Mouse (Mus musculus) adrenal gland, adult 2 months (tissue): ENCODE data around the gene Cep57l1. TPM values are rescaled to one million over a fixed set of nuclear protein-coding genes. Genes with fewer than 3 reads are reported as not detected.

Source experiments
- DNase-seq: peaks from one replicate; pipeline ENCODE4 v3.0.0; 2021
- polyA plus RNA-seq: library from polyadenylated mRNA; depleted of rRNA; stranded (reverse); fragments of >200 nt; gene quantifications from 2 replicates; pipeline ENCODE4 v1.2.3, GENCODE M21; 2012
- total RNA-seq, 2 experiments: library from RNA; stranded (reverse); gene quantifications; 2 replicates each; pipeline ENCODE4 v1.2.3; 2021

The Cep57l1 gene
- total and polyA plus RNA-seq, 3 experiments = 0.22 to 7.2 (median 4.5) TPM

DNA sequence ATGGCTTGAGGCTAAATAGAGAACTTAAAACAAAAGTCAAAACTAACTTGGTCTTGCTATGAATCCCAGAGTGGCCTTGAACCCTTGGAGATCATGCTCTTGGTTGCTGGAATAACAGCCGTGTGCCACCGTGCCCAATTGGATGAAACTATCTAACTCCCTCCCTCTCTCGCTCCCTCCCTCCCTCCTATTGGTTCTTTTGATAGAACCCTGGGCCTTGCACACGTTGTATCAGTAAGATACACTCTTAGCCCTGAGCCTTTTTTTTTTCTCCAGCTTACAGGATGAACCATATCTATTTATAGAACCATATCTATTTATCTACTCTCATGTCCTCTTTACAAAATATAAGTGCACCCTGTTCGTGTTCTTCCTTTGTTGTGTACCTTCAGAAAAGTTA, 6.8 kb upstream of the Cep57l1 start:
- no peak for DNase-seq

DNA sequence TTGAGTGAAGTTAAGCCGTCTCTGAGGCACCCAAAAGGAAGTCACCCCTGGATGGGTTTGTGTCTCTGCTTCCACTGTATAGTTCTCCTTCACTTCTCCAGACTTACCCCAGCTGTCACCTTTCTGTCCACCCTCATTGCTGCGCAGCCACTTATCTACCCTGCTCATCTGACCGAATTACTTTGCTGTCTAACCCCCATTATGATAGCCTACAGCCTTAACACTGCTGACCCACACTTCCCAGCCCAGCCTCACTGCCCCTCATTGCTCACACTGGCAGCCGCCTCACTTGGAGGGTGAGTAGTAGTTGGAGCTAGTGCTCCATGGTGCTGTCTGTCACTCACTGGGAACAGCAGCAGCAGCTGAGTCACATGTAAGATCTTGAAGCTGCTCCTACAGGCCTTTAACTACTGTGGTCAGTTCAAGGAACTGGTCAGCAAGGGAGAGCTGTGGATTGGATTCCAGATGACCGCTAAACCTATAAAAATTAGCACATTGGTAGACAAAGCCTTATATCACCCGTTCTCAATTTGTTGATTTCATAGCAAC, 4.7 kb upstream of the Cep57l1 start:
- no peak for DNase-seq

DNA sequence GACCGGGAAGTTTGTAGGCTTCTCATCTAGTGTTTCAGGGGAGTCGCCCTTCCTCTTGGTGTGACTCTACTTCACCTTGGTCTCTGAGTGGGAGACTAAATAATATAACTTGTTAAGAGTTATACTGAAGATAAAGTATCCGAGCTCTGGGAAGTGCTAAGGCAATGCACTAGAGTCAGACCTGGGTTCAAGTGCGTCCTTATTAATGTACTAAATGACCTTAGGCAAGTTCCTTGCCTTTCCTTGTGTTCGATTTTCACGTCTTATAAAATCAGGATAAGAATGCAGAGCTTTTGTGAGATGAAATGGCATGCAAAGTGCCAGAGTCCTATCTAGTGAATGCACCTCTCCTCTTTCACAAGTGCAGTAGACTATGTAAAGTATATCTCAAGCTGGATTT, 2.9 kb upstream of the Cep57l1 start:
- DNase-seq = no peak

DNA sequence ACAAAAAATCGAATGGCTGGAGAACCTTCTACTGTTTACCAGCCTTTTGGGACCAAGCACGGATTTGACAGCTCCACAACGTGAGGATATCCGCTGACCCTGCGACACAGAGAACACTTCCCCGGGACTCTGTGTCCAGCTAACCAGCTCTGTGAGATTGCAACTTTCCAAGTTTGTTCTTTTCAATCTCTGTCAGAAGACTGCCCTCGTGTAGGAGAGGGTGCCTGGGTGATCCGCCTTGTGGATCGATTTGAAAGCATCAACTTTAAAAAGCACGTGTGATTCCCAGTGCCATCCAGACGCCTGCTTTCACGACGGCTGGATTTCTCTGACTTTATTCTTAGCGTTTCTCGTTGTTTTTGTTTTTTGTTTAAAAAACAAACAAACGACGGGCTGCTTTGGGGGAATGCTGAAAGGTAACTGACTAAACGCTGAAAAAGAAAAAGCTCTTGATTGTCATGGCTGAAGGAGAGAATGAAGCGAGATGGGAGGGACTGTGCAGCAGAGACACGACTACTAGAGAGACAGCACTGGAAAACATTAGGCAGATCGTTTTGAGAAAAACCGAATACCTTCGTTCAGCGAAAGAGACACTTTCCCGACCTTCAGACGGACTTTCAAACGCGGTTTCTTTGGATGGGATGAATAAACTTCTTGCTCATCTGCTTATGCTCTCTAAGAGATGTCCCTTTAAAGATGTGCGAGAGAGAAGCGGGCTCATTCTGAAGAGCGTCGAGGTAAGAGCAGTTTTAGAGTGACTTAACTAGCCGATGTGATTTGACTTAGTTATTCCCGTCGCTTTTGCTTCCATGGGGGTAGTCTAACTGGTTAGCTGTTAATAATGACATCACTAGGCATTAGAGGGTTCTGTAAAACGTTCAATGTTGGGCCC, 1.1 kb upstream of the Cep57l1 start:
- DNase-seq = peak; percentile 16

DNA sequence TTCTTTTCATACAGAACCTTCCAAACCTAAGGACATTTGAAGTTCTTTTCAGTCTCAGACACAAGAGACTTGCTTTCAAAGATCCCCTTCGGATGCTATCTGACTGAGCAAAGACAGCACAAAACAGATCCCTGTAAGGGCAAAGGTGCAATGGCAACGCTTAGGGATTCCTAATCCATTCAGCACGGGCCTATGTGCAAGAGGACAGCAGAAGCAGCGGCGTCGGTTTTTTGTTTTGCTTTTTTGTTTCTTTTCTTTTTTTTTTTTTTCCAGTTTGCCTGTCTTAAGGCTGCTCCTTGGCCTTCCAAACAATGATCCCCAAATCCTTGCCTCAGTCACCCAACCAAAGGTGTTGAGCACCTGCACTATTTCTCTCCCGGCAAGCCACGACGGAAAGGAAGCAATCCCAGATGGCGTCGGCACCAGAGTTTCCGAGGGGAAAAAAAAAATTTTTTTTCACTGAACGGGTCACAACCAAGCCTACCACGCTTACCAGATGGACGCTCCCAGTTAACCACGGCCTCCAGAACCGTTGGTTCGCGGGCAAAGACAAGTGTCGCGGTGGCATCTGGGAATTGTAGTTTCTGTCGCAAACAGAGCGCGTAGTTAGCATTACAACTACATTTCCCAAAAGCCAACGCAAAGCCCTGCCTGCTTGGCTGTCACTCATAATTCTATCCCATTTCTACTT, 446 bp downstream of the Cep57l1 start:
- peak; percentile 90 for DNase-seq

DNA sequence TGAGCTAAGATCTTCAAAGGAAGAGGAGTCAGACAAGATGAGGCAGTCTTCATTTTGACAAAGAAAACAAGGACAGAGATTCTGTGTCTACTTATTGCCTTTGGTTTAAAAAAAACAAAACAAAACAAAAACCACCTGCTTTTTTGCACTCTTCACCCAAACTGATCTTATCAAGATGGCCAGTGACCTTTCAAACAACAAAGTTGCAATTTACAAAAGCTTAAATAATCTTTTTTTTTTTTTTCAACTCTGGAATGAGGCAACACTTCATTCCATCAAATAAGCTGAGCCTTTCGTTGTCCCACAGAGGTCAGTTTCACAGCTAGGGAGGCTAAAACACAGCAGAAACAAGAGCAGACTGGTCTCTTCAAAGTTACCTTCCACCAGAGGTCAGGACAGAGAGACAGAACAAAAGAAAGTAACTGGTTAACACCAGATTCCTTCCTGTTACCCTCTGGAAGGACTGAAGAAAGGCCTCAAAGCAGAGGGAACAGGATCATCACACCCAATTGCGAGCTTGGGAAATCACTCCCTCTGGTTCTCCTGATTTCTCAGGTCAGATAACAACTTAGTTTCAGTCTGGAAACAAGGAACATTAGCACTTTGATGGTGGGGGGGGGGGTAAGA, 3.8 kb downstream of the Cep57l1 start:
- DNase-seq = no peak

DNA sequence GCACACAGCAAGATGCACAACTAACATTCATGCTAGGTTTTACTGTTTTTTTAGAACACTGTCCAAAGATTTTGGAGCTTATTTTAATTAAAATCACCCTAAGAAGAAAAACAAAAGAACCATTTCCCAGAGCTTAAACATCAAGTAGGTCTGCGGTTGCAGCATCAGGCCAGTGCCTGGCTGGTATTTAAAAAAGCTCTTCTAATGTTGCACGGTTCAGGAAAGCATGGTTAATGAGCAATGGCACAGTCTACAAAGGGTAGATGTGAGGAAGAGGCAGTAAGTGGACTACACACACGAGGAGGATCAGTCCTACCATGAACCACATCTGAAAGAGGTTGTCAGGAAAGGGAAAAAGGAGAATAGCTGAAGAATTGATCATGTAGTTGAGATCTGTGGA, 5.0 kb downstream of the Cep57l1 start:
- no peak for DNase-seq

DNA sequence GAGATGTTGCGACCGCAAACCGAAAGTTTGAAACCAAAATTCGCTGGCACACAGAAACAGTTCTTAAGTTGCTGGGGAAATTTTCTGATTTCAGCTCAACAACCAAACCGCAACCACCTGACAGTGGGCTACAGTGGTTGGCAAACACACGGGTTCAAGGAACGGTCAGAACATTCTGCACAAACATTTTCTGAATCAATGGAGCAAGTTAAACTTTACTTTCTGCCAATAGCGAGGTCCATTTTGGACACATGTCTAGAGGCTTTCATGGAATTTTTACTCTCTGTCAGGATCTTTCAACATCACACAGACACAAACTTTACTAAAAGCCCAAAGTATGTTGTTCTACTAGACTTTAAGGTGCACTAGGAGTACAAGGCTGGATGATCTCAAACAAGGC, 6.2 kb downstream of the Cep57l1 start:
- DNase-seq = no peak

DNA sequence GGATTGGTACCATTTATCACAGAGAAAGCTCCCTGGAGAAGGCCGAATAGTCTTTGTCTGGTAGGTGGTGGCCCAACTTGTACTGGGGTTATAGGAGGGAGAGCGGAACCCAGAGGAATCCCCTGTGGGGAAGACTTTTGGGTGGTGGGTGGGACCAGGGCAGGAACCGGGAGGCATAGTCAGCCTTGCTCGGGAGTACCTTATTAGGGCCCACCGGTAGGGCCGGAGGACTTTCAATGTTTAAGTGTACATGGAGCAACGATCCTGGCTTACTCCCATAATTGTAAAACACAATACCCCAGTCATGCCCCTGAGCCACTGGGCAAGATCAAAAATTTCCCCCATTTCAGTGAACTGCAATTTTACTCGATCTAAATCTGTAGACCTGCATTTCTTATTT, 12.4 kb downstream of the Cep57l1 start:
- DNase-seq = no peak

DNA sequence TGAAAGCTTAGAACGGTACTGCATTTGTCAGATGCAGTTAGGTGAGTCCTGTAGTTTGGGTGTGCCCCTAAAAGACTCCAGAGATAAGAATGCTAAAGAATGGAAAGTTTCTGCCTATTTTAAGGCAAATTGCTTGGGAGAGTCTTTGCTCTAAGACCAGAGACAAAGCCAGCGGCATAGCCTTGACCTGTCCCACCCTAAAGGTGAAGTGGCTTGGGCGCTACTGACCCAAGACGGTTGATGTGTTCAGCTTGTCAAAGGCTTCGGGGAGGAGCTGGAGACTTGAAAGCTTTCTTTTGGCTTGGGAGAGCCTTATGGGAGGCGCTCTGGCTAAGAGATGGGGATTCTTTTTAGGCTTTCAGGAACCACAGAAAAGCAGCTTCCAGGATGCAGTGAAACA, 17.3 kb downstream of the Cep57l1 start:
- no peak for DNase-seq

DNA sequence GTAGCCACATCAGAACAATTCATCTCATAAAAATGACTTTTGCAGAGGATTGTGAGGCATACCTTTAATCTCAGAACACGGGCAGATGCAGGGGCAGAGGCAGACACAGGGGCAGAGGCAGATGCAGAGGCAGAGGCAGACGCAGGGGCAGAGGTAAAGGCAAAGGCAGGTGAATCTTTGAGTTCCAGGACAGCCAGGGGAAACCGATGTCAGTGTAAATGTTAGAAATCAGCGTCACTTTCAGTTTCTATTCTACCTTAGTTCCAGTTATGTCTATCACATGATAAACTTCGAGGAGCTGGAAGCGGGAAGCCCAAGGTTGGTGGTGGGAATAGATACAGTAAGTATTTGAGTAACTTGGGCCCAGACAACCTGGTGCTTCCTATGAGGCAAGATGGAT, 42.4 kb downstream of the Cep57l1 start:
- no peak for DNase-seq

DNA sequence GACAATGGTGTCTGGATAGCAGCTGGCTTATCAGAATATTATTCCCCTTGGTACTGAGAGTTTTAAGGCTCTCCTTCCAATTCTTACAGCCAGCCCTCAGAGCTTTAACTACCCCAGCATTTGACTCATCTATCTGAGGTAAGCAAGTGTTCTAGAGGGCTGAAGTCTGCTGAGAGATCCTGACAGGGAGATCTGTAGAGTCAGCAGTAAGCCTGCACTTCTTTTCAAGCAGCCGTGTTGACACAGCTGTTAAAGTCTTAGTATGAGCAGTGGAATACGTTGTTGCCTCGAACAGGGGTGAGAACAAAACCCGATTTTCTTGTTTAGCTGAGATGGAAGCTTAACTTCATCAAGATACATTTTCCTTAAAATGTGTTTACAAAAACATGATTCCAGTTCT, 43.4 kb downstream of the Cep57l1 start:
- DNase-seq = no peak

DNA sequence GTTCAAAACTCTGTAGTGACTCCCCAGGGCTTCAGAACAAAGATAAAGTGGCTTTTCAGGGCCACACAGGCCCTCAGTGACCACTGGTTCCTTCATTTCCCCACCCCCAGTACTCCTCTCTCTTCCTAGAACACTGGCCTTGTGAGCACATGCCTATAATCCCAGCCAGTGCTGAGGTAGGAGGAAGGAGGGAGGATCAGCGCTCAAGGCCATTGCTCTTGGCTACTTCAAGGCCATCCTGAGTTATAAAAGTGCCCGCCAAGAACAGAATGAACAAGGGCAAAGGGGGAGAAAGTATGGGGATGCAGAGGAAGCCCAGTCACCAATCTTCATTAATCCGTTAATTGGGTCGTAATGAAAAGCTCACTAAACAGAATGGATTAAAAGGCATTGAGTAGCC, 44.1 kb downstream of the Cep57l1 start:
- DNase-seq = peak; percentile 39

DNA sequence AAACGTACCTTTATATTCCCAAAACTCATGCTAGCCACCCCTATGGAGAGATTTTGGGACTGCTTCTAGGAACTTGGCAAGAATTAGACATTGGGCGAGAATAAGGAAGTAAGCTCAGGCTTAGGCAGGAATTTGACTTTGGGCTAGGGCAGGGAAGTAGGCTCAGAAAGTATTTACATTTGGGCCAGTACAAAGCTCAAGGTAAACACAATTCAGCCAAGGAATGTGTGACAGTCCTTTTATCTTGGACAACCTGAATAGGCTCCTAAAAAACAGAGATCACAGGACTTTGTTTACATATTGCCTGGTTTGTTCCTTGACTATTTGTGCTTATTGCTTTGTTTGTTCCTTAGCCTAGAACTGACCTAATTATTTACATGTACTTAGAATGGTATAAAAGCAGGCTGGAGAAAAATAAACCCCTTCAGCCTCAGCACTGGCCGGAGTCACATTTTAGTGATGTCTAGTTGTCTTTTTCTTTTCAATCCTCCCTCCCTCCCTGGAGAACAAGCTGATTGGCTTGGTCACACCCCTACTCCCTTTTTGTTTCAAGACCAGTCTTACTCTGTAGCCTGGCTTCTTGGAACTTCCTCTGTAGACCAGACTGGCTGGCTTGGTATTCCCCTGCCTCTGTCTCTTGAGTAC, 45.8 kb downstream of the Cep57l1 start:
- DNase-seq = no peak

DNA sequence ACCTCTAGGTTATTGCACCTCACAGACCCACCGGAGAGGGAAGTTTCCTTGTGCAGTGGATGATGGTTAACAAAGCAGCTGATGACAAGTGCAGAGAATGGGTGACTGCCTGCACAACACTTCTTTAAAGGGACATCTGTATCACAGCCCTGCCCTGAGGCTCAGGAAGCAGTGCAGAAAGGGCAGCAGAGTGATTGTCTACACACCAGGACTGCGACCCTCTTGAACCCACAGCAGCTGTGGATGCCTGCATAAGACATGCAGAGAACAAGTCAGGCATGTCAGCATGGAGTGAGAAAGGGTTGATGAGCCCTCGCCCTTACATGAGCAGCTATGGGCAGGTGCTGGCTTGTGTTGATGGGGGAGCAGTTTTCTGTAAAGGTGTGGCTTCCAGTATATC, 48.8 kb downstream of the Cep57l1 start:
- DNase-seq = no peak

DNA sequence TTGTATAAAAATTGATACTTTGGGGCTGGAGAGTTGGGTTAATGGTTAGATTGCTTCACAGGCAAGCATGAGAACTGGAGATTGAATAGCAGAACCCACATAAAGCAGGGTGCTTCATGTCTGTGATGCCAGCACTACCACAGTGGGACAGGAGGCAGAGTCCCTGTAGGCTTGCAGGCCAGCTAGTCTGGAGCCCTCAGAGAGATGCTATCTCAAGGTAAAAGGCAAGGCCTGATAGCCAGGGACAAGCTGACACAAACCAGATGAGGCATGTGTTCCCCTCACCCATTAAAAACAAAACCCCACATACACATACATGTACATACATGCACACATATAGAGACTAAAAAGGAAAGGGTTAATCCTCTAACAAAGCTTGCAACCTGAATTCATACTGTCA, 51.6 kb downstream of the Cep57l1 start:
- no peak for DNase-seq

DNA sequence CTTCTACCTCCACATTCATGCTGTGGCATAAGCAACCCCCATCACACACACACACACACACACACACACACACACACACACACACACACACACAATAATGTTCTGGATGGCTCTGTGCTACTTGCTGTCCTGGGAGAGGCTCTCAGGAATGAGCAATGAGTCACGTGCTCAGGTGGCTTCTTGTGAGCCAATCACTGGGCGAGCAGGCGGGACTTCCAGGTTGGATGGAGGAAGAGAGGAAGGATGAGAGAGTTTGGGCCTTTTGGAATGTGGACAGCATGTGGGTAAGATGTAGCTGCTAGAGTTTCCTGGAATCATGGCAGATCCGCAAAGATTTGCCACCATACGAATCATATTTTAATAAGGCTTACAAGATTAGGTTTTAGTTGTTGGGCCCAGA, 52.4 kb downstream of the Cep57l1 start:
- DNase-seq = no peak

DNA sequence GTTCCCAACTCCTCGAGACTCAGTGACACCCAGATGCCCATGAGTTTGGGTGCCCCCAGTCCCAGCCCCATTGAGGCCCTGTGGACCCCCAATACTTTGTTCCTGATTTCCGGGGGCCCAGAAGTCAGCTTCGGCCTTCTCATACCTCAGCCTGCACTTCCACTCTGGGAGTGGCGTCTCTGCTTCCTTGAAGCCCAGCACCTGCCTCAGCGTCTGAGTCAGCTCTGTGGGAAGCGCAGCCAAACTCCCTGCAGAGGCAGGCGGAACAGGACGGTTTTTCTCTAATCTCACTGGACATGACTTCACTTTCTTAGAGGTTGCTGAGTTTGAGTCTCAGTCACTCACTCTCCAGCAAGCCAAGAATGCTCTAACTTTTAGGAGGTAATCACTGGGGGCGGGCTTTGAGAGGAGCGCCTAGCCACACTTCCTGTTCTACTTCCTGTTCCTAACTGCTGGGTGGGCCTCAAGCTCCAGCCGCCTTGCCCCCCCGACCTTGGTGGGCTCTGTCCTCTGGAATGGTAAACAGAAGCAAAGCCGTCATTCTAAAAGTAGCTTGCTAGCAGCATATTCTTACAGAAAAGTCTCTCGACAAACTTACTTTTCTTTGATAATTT, 57.7 kb downstream of the Cep57l1 start:
- DNase-seq = no peak

DNA sequence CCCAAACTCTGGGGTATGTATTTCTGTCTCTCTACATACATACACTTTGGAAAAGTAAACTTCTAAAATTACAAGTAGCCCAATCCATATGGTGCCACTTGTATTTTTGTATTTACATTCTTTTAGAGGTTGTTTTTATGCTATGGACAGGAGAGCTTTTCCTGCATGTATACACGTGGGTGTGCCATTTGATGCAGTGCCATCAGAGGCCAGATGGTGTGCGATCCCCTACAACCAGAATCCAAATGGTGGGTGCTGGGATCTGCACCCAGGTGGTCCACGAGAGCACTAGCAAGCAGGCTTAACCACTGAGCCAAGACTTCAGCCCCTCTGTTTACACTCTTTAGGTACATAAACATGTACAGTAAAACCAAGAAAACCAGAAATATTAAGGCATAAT, 60.4 kb downstream of the Cep57l1 start:
- no peak for DNase-seq

DNA sequence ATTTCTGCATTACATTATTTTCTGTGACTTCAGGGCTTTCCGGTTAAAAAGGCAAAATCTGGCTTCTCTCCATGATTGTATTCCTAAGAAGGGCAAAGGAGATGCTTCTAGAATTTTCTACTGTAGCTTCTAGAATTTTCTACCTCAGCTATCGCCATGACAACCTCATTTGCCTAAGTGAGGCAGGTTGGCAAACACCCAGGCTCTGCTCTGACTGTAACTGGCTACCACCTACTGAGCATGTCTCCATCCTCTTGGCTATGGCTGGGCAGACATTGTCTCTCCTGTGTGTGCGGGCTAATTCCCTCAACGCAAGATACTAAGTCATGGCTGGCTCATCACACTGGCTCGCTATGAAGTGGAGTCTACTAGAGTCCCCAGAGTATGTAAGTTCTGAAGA, 63.1 kb downstream of the Cep57l1 start:
- no peak for DNase-seq

DNA sequence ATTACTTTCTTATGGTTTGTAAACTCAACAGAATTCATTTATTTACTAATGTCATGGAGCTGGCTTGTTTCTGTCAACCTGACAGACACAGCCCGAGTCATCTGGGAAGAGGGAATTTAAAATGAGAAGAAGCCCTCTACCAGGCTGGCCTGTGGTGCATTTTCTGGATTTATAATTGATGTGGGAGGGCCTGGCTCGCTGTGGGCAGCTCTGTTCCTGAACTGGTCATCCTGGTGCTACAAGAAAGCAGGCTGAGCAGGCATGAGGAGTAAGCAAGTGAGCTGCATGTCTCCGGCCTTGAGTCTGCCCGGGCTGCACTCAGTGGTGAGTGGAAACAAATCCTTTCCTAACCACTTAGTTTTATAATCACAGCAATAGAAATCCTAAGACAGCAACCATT, 65.7 kb downstream of the Cep57l1 start:
- DNase-seq = no peak

DNA sequence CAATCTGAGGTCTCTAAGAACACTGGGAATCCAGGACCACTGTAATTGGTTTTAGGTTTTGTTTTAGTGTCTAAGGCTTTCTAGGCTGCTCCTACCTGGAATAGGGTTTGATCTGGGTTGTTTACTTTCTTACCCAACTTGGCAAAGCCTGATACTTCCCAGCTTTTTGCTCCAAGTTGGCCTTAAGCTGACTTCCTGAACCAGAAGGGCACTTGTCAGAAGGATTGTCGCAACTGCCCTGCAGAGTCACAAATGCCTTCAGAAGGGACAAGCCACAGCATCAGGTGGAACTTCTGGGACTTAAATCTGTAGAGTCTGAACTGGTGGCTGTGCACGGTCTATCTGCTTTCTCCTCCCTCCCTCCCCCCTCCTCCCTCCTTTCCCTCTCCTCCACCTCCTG, 69.5 kb downstream of the Cep57l1 start:
- no peak for DNase-seq
